Mouse (Mus musculus) bone marrow macrophage, adult 2 months (primary cell): ENCODE data around the gene Tnni2. TPM values are rescaled to one million over a fixed set of nuclear protein-coding genes. Genes with fewer than 3 reads are reported as not detected.

Source experiments
- H3K27ac ChIP-seq: 2 replicates; pipeline ENCODE4 v1.5.1; 2012; ENCODE audit warnings: low read depth, low read length; ENCODE audit not compliant: insufficient read depth
- H3K4me1 ChIP-seq: 2 replicates; pipeline ENCODE4 v1.6.1; 2012; ENCODE audit warnings: low read length; ENCODE audit not compliant: control insufficient read depth, insufficient read depth
- H3K4me3 ChIP-seq: 2 replicates; pipeline ENCODE4 v1.5.1; 2012; ENCODE audit warnings: mild to moderate bottlenecking, low read length, moderate library complexity; ENCODE audit not compliant: insufficient read depth
- CTCF ChIP-seq: IDR thresholded peaks from 2 replicates; pipeline ENCODE4 v1.5.1; 2012; ENCODE audit warnings: low read depth, mild to moderate bottlenecking, low read length, moderate library complexity
- POLR2A ChIP-seq: IDR thresholded peaks from 2 replicates; pipeline ENCODE4 v1.6.1; 2012; ENCODE audit warnings: mild to moderate bottlenecking, low read depth, low read length, borderline replicate concordance
- polyA plus RNA-seq: library from polyadenylated mRNA; stranded (reverse); fragments of >200 nt; gene quantifications from 2 replicates; pipeline ENCODE4 v1.2.4, GENCODE M21; 2012; ENCODE audit not compliant: missing spikeins, insufficient read depth, insufficient read length

The Tnni2 gene
- polyA plus RNA-seq, 1 experiment: 10.2 TPM

GRCm38 (mm10) chr7:142407935-142408334, 33.7 kb upstream of the Tnni2 start:
- Histone ChIP-seq H3K27ac (no peak overlapping the region), H3K4me1 (peaks cover 15% of the 10 kb centered on the region), H3K4me3 (no peak overlapping the region)
- TF ChIP-seq POLR2A: no peak
- no peak for TF ChIP-seq CTCF

GRCm38 (mm10) chr7:142408686-142409085, 32.9 kb upstream of the Tnni2 start:
- TF ChIP-seq CTCF: no peak
- TF ChIP-seq POLR2A: no peak
- Histone ChIP-seq H3K27ac (no peak overlapping the region), H3K4me1 (peaks cover 11% of the 10 kb centered on the region), H3K4me3 (no peak overlapping the region)

GRCm38 (mm10) chr7:142409603-142410002, 32.0 kb upstream of the Tnni2 start:
- TF ChIP-seq POLR2A: no peak
- TF ChIP-seq CTCF: no peak
- Histone ChIP-seq H3K4me1 (peaks cover 2% of the 10 kb centered on the region), H3K27ac (no peak overlapping the region), H3K4me3 (no peak overlapping the region)

- Histone ChIP-seq H3K4me1 (no peaks in the 10 kb centered on the region), H3K4me3 (no peak overlapping the region), H3K27ac (no peak overlapping the region)
- TF ChIP-seq POLR2A (no peak), CTCF (no peak)
These were observed 28.3 kb upstream of the Tnni2 start for GRCm38 (mm10) chr7:142413285-142413684.

GRCm38 (mm10) chr7:142415314-142415713, 26.3 kb upstream of the Tnni2 start:
- peaks cover 5% of the 10 kb centered on the region for H3K4me1 ChIP-seq
- TF ChIP-seq CTCF (no peak), POLR2A (no peak)
- H3K4me3 ChIP-seq: no peak overlapping the region
- no peak overlapping the region for H3K27ac ChIP-seq

- TF ChIP-seq CTCF (no peak), POLR2A (no peak)
These were observed 25.4 kb upstream of the Tnni2 start for GRCm38 (mm10) chr7:142416225-142416624.

GRCm38 (mm10) chr7:142418027-142418426, 23.6 kb upstream of the Tnni2 start:
- H3K4me3 ChIP-seq: no peak overlapping the region
- no peak for TF ChIP-seq CTCF
- no peak for TF ChIP-seq POLR2A
- no peak overlapping the region for H3K27ac ChIP-seq
- peaks cover 28% of the 10 kb centered on the region for H3K4me1 ChIP-seq

More at GRCm38 (mm10) chr7:142416225-142416624, 25.4 kb upstream of the Tnni2 start:
- H3K27ac ChIP-seq: no peak overlapping the region
- peaks cover 11% of the 10 kb centered on the region for H3K4me1 ChIP-seq
- H3K4me3 ChIP-seq: no peak overlapping the region

- H3K4me3 ChIP-seq: no peak overlapping the region
- TF ChIP-seq CTCF (0 out of 2 replicates have a peak, but pooled peaks have one; percentile 6), POLR2A (no peak)
- H3K27ac ChIP-seq: no peak overlapping the region
- H3K4me1 ChIP-seq: peaks cover 31% of the 10 kb centered on the region
These were observed 22.9 kb upstream of the Tnni2 start for GRCm38 (mm10) chr7:142418679-142419078.

- Histone ChIP-seq H3K4me3 (no peak overlapping the region), H3K27ac (peak overlapping the region; percentile 17; the same call in 1 of the 2 replicates), H3K4me1 (peaks cover 31% of the 10 kb centered on the region)
- TF ChIP-seq CTCF: no peak
- no peak for TF ChIP-seq POLR2A
These were observed 21.7 kb upstream of the Tnni2 start for GRCm38 (mm10) chr7:142419887-142420286.

GRCm38 (mm10) chr7:142421826-142422225, 19.8 kb upstream of the Tnni2 start:
- Histone ChIP-seq H3K4me3 (no peak overlapping the region), H3K4me1 (peaks cover 31% of the 10 kb centered on the region), H3K27ac (peak overlapping the region; percentile 64)
- no peak for TF ChIP-seq POLR2A
- no peak for TF ChIP-seq CTCF
